Mouse (Mus musculus): ENCODE measurements around the gene Pik3c2a. TPM values are rescaled to one million over a fixed set of nuclear protein-coding genes. Genes with fewer than 3 reads are reported as not detected.

Pik3c2a gene
- total and polyA plus RNA-seq, 3 experiments: 10.9 to 35.3 (median 14.3) TPM

GRCm38 (mm10) chr7:116446645-116447044, 3.4 kb upstream of the Pik3c2a start:
- Histone ChIP-seq H3K27me3 (replicated peaks) (peaks cover 11% of the 10 kb centered on the region), H3K9ac (ENCODE audit: insufficient read depth, low read depth) (no peak overlapping the region), H3K79me2 (replicated peaks; ENCODE audit: control insufficient read depth, extremely low read depth, insufficient read depth, poor library complexity, severe bottlenecking) (peaks cover 11% of the 10 kb centered on the region; the same call in 1 of the 2 replicates), H3K4me2 (ENCODE audit: insufficient read depth, low read depth, poor library complexity, severe bottlenecking) (no peak overlapping the region), H3K4me1 (ENCODE audit: control insufficient read depth in 1 of 2, insufficient read depth in 2 of 2) (peaks cover 4 to 28% of the 10 kb centered on the region in 2 experiments; a peak in 3 of 4 replicates), H3K9me3 (replicated peaks; ENCODE audit: low read length) (no peaks in the 10 kb centered on the region), H3K36me3 (replicated peaks in 1 of 2; ENCODE audit: control insufficient read depth in 1 of 2, insufficient read depth in 1 of 2, low read length in 1 of 2) (no peaks in the 10 kb centered on the region), H3K4me3 (replicated peaks in 1 of 3; ENCODE audit: low read depth in 2 of 3, low read length in 2 of 3, poor library complexity in 1 of 3) (no peak overlapping the region), H3K27ac (ENCODE audit: insufficient read depth, low read depth) (no peak overlapping the region)
- TF ChIP-seq BHLHE40 (IDR thresholded peaks at IDR 0.05; ENCODE audit: low read depth, low read length) (peak; percentile 30; the same call in 1 of the 2 replicates), IRF4 (IDR thresholded peaks at IDR 0.05; ENCODE audit: low read depth, low read length) (peak; percentile 83), MAZ (IDR thresholded peaks at IDR 0.05; ENCODE audit: low read depth, low read length) (no peak), POLR2AphosphoS2 (IDR thresholded peaks at IDR 0.05; ENCODE audit: low read depth, low read length) (no peak), ELF1 (IDR thresholded peaks at IDR 0.05; ENCODE audit: low read depth, low read length) (no peak), CHD1 (IDR thresholded peaks at IDR 0.05; ENCODE audit: low read depth, low read length) (no peak), MYC (IDR thresholded peaks at IDR 0.05; ENCODE audit: low read depth, low read length) (peak; percentile 15; the same call in 1 of the 2 replicates), CHD2 (IDR thresholded peaks at IDR 0.05; ENCODE audit: low read length) (no peak; the same call in 1 of the 2 replicates), MXI1 (IDR thresholded peaks at IDR 0.05; ENCODE audit: low read depth, low read length) (no peak), ZC3H11A (IDR thresholded peaks at IDR 0.05; ENCODE audit: low read depth, low read length) (no peak), RAD21 (IDR thresholded peaks at IDR 0.05; ENCODE audit: low read depth, low read length) (no peak), HCFC1 (IDR thresholded peaks at IDR 0.05; ENCODE audit: low read depth, low read length) (no peak), EP300 (IDR thresholded peaks at IDR 0.05; ENCODE audit: low read length) (peak; percentile 87), ZKSCAN1 (IDR thresholded peaks at IDR 0.05; ENCODE audit: borderline replicate concordance, low read depth, low read length) (no peak), ZMIZ1 (IDR thresholded peaks at IDR 0.05; ENCODE audit: low read depth, low read length) (no peak), SIN3A (IDR thresholded peaks at IDR 0.05; ENCODE audit: low read length) (no peak), PAX5 (IDR thresholded peaks at IDR 0.05; ENCODE audit: low read length) (no peak), NELFE (IDR thresholded peaks at IDR 0.05; ENCODE audit: low read depth, low read length) (no peak), MEF2A (IDR thresholded peaks at IDR 0.05; ENCODE audit: borderline replicate concordance, low read depth, low read length) (no peak), ETS1 (conservative IDR thresholded peaks at IDR 0.05; ENCODE audit: low read depth, low read length) (0 out of 2 replicates have a peak, but pooled peaks have one; percentile 9), KAT2A (IDR thresholded peaks at IDR 0.05; ENCODE audit: insufficient replicate concordance, low read length) (no peak), JUN (IDR thresholded peaks at IDR 0.05; ENCODE audit: insufficient read depth, low read depth, low read length) (no peak), CTCF (conservative IDR thresholded peaks at IDR 0.05 in 1 of 2, IDR thresholded peaks at IDR 0.05 in 1 of 2; ENCODE audit: low read depth in 2 of 2, low read length in 2 of 2) (no peak), RCOR1 (conservative IDR thresholded peaks at IDR 0.05; ENCODE audit: low read depth, low read length) (no peak), POLR2A (IDR thresholded peaks at IDR 0.05; ENCODE audit: low read depth, low read length) (no peak), SMC3 (IDR thresholded peaks at IDR 0.05; ENCODE audit: low read depth, low read length) (no peak), TCF12 (IDR thresholded peaks at IDR 0.05; ENCODE audit: low read depth, low read length) (no peak), ZNF384 (IDR thresholded peaks at IDR 0.05; ENCODE audit: low read depth, low read length) (no peak), UBTF (IDR thresholded peaks at IDR 0.05; ENCODE audit: low read depth, low read length) (no peak), TBP (conservative IDR thresholded peaks at IDR 0.05; ENCODE audit: low read depth, low read length) (no peak), MAFK (IDR thresholded peaks at IDR 0.05; ENCODE audit: insufficient replicate concordance, low read length) (0 out of 2 replicates have a peak, but pooled peaks have one; percentile 20), JUND (conservative IDR thresholded peaks at IDR 0.05; ENCODE audit: low read depth, low read length) (peak; percentile 39; the same call in 1 of the 2 replicates)
- in situ Hi-C loops (cut with MboI; ENCODE audit: low pct_ligation_motif_present, low pct_unique_long_range_greater_than_20kb, low sequenced_read_pairs) (no loop called here), dilution Hi-C loops (cut with MboI; ENCODE audit: extremely low pct_ligation_motif_present, extremely low pct_unique_long_range_greater_than_20kb, low sequenced_read_pairs) (no loop called here)
- peak; percentile 64 for DNase-seq (ENCODE audit: extremely low read depth)

All from CH12.LX (cell line).